Mouse (Mus musculus) small intestine, adult 2 months (tissue): ENCODE measurements at regions not wholly inside any gene's neighbourhood (a gene's known extent, or its start where the extent isn't known, plus 50 kb on each side); places are given as distances from the start of the nearest gene placed in this dataset.
"Not testable (repeated sequence)": the region's sequence is repeated elsewhere in the genome, so short reads cannot be mapped to it uniquely, and the experiment has no call there.

Experiments
- CTCF ChIP-seq: fragments of 200-500 bp; IDR thresholded peaks from 2 replicates; pipeline ENCODE4 v1.5.1; 2012; ENCODE audit warnings: low read depth, mild to moderate bottlenecking, control low read depth, inconsistent platforms, low read length, moderate library complexity, mixed read lengths; ENCODE audit not compliant: insufficient replicate concordance, insufficient read length; ENCODE audit errors: extremely low read depth
- POLR2A ChIP-seq: fragments of 200-500 bp; IDR thresholded peaks from 2 replicates; pipeline ENCODE4 v1.6.1; 2012; ENCODE audit warnings: low read depth, mild to moderate bottlenecking, control low read depth, inconsistent platforms, low read length, moderate library complexity

- not testable (repeated sequence) for TF ChIP-seq POLR2A, CTCF
Observed at GRCm38 (mm10) chr14:53362054-53362453, 866.5 kb upstream of the Olfr1507 start.
